Mouse (Mus musculus) lung, postnatal 10 days (tissue): ENCODE results near the gene Il9r.
A peak's percentile ranks its signal among the peaks of the same experiment; 100 is the strongest.

ENCODE experiments used
- DNase-seq: peaks from one replicate; pipeline ENCODE4 v3.0.0; 2021

Gene Il9r

GRCm38 (mm10) chr11:32198256-32198955, 1.7 kb downstream of the Il9r start:
- DNase-seq = no peak

GRCm38 (mm10) chr11:32197766-32198165, 2.3 kb downstream of the Il9r start:
- DNase-seq = no peak

- no peak for DNase-seq
Observed at GRCm38 (mm10) chr11:32196727-32197126, 3.4 kb downstream of the Il9r start.

GRCm38 (mm10) chr11:32195867-32196540, 4.1 kb downstream of the Il9r start:
- no peak for DNase-seq

GRCm38 (mm10) chr11:32194626-32195025, 5.5 kb downstream of the Il9r start:
- no peak for DNase-seq

GRCm38 (mm10) chr11:32194086-32194485, 6.0 kb downstream of the Il9r start:
- DNase-seq = no peak

GRCm38 (mm10) chr11:32193156-32193555, 6.9 kb downstream of the Il9r start:
- no peak for DNase-seq

- no peak for DNase-seq
Observed at GRCm38 (mm10) chr11:32190603-32191110, 9.4 kb downstream of the Il9r start.

- DNase-seq = peak; percentile 73
Observed at GRCm38 (mm10) chr11:32190119-32190518, 10.0 kb downstream of the Il9r start.

- no peak for DNase-seq
Observed at GRCm38 (mm10) chr11:32189434-32189833, 10.6 kb downstream of the Il9r start.

GRCm38 (mm10) chr11:32188881-32189280, 11.2 kb downstream of the Il9r start:
- no peak for DNase-seq

GRCm38 (mm10) chr11:32187256-32187655, 12.8 kb downstream of the Il9r start:
- no peak for DNase-seq

- no peak for DNase-seq
Observed at GRCm38 (mm10) chr11:32186031-32186430, 14.0 kb downstream of the Il9r start.

- DNase-seq = no peak
Observed at GRCm38 (mm10) chr11:32184469-32184868, 15.6 kb downstream of the Il9r start.

GRCm38 (mm10) chr11:32181973-32182868, 17.9 kb downstream of the Il9r start:
- DNase-seq = peak; percentile 89

- DNase-seq = no peak
Observed at GRCm38 (mm10) chr11:32181246-32181645, 18.8 kb downstream of the Il9r start.

- DNase-seq = no peak
Observed at GRCm38 (mm10) chr11:32178506-32178905, 21.6 kb downstream of the Il9r start.

GRCm38 (mm10) chr11:32166683-32167082, 33.4 kb downstream of the Il9r start:
- no peak for DNase-seq

GRCm38 (mm10) chr11:32161922-32162804, 37.9 kb downstream of the Il9r start:
- DNase-seq = peak; percentile 84

GRCm38 (mm10) chr11:32161500-32161899, 38.6 kb downstream of the Il9r start:
- DNase-seq = peak; percentile 21

- no peak for DNase-seq
Observed at GRCm38 (mm10) chr11:32160341-32160740, 39.7 kb downstream of the Il9r start.

GRCm38 (mm10) chr11:32159176-32159575, 40.9 kb downstream of the Il9r start:
- DNase-seq = no peak
